Mouse (Mus musculus) myocyte (in vitro differentiated cells): Measurements from ENCODE around the gene Coa3.

Experiments used
- E2F4 ChIP-seq: IDR thresholded peaks from one replicate; pipeline ENCODE4 v1.6.1; 2011; ENCODE audit warnings: mild to moderate bottlenecking, control low read depth, moderate library complexity; ENCODE audit not compliant: insufficient read depth
- MYOD1 ChIP-seq, 3 experiments: IDR thresholded peaks; one replicate each; pipeline ENCODE4 v1.6.1; 2011; ENCODE audit warnings: control low read depth in 2 of 3, low read depth in 2 of 3, mild to moderate bottlenecking in 2 of 3, moderate library complexity in 1 of 3; ENCODE audit not compliant: insufficient read length in 2 of 3, control insufficient read depth in 1 of 3
- POLR2A ChIP-seq: IDR thresholded peaks from one replicate; pipeline ENCODE4 v1.6.1; 2011; ENCODE audit warnings: low read depth, mild to moderate bottlenecking, control low read depth, moderate library complexity; ENCODE audit not compliant: insufficient read length
- TCF3 ChIP-seq: IDR thresholded peaks from one replicate; pipeline ENCODE4 v1.6.1; 2011; ENCODE audit warnings: low read depth, control low read depth; ENCODE audit not compliant: insufficient read length

GRCm38 (mm10) chr11:101295191-101295590 is 16.3 kb upstream of the Coa3 start:
- TF ChIP-seq POLR2A: no peak
- no peak for TF ChIP-seq MYOD1 (IDR thresholded peaks at IDR 0.05; ENCODE audit: control insufficient read depth in 1 of 3, insufficient read length in 2 of 3, low read depth in 2 of 3)
- TF ChIP-seq E2F4: no peak
- TF ChIP-seq TCF3: no peak
